Mouse (Mus musculus) retina, embryonic 14.5 days (tissue): ENCODE results near the gene Cnot1.
"Not testable (repeated sequence)": the region's sequence is repeated elsewhere in the genome, so short reads cannot be mapped to it uniquely, and the experiment has no call there.

Source experiments
- DNase-seq: peaks from one replicate; pipeline ENCODE4 v3.0.0-alpha.2; 2015; ENCODE audit warnings: low spot score

Gene Cnot1

DNA sequence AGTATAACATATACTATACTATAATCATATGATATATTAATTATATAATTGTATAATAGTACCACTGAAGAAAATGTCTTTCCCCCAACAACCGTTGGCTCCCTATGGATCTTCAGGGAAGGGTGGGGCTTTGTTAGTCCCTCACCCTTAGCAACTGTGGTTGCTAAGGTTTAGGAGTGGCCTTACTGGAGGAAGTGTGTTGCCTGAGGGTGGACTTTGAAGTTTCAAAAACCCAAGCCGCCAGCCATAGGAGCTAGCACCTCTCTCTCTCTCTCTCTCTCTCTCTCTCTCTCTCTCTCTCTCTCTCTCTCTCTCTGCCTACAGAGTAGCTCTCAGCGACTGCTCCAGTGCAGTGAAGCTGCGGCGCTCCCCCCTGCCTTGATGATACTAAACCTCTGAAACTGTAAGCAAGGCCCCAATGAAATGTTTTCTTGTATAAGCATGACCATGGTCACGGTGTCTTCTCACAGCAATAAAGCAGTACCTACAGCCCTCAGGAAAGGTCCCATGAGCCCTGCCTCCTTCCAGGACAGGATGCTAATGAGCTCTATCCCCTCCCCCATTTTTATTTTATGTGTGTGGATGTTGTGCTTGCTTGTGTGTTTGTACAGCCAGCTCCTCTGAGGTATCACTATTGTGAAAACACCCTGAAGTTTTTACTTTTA is 8.9 kb upstream of the Cnot1 start:
- no peak for DNase-seq

DNA sequence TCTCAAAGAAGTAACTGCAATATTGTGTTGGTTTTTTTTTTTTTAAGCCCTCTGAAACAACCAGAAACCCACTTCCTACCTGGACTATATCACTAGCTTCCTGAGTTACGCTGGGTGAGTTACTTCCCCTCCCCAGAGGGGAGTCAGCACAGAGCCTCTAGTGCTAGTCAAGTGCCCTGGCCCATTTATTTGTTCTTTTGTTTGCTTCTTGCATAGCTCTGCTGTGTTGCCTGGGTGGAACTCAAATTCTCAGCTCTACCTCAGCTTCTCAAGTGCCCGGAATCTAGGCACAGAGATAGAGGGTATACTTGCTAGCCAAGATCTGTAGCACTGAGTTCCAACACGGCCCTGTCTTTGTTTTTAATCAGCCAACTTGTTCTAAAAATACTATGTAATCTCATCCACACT is 2.9 kb upstream of the Cnot1 start:
- DNase-seq = no peak

DNA sequence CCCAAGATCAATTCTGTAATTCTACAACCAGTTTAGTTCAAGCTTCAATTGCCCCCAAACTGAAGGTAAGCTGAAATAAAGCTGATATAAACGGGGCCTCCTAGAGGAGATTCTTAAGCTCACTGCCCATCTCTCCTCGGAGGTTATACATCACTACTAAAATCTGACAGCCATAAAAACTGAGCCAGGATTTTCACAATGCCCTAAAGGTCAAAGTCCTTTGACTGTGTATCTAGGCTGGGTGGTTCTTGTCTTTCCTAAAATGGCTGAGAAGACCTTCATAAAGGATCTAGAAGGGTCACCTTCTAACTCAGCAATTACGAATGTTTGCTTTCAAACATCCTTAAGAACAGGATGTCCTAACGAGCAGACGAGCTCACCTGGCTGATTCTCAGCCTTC is 1.9 kb upstream of the Cnot1 start:
- DNase-seq = no peak

DNA sequence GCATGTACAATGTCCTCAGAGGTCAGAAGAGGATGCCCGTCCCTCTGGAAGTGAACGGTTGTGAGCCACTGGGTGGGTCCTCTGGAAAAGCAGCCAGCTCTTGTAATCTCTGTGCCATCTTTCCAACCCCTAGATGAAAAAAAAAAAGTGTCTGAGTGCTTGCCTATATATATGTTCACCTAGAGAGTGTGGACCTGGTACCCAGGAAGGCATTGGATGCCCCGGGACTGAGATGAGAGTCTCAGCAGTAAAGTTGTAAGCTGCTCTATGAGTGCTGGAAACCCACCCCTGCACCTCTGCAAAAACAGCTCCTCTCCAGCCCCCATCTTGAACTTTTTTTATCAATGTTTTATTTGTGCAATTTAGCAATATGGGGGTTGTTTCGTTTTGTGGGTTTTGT is 1.4 kb upstream of the Cnot1 start:
- DNase-seq = no peak

DNA sequence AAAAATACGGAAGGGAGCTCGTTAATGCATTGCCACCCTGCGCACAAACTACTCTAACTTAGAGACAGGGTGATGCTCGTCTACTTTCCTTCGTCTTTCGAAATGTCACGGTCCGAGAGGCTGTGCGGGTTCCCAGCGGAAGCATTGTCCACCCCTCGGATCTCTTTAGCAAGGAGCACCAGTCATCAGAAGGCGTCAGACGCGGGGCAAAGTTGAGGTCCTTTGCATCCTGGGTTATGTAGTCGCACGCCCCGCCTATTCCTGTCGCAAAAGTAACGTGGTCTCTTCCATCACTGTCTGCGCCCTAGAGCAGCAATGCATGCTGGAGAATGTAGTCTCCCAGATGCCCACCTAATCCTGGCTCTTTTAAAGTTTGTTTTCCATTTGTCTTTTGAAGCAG is 597 bp upstream of the Cnot1 start:
- peak; percentile 93 for DNase-seq

DNA sequence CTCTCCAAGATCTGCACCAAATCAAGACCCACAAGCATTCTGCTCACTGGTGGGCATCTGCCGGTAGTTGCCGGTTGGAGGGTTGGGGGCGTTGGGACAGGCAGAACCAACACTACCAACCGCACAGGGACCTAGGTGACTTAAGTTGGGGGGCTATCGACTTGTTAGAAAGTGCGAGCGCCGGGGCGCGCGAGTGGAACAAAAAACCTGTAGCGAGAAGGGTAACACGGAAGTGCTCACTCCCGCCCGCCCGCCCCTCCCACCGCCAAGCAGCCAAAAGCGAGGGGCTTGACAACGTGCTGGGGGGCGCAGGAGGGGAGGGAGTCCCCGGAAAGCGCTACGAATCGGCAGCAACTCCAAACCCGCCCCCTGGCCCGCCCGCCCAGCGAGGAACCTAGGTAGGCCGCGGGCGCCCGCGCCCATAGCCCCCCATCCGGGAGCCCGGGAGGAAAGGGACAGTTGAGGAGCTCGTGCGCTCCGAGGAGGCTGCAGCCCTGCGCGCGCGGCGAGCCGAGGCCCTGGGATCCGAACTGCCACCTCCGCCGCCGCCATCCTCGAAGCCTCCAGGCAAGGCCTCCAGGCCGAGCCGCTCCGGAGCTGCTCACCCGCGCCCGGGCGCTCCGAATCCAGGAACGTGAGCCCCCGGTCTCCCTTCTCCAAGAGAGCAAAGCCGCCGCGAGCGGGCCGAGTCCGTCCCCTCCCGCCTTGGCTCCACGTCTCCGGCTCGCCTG is 638 bp downstream of the Cnot1 start:
- DNase-seq = peak; percentile 14

DNA sequence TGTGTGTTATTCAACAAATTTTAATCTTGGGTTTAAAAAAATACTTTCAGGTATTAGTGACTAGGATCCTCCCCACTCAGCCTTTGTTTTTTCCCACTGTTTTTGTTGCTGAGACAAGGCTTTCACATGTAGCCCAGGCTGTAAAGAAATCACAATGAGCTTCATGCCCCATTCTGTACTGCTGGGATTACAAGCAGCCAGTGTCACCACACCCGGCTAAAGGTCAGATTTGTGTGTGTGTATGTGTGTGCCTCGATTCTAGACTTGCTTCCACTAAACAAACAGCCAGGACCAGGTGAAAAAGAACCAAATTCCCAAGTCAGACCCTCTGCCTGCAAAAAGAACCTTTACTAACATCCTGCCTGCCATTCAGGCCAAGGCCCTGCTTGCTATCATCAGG is 1.8 kb downstream of the Cnot1 start:
- DNase-seq = no peak

DNA sequence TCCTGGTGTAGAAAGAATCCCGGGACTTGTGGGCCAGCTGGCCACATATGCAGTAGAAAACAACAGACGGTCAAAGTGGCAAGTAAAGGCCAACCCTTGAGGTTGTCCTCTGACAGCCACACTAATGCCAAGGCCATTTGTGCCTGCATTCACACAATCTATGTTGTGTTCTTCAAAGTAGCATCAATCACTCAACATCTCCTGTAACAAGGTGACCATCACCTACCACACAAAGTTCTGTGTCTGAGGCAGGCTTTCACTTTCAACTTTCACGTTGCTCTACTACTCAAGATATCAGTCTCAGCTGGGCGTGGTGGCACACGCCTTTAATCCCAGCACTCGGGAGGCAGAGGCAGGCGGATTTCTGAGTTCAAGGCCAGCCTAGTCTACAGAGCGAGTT is 5.0 kb downstream of the Cnot1 start:
- no peak for DNase-seq

DNA sequence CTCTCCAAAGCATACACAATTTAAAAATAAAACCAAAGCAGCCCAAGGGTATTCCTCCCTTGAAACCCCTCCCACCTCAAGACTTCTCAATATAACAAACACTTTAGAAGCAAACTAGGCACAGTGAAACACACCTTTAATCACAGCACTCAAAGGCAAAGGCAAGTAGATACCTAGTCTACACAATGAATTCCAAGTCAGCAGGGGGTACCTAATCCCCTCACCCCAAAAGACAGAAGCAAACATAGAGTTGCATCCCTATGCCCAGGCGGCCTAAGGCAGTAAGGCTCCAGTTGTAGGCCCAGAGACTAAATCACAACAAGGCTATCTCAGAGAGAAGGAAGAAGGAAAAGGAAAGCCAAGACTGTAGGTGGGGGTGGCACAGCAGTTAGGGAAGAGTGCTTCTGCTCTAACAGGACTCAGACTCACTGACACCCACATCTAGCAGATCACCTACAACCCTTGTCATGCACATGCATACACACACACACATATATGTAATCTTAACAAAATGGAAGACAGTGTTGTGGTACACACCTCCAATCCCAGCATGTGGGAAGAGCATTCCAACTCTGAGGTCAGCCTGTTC is 5.7 kb downstream of the Cnot1 start:
- no peak for DNase-seq

DNA sequence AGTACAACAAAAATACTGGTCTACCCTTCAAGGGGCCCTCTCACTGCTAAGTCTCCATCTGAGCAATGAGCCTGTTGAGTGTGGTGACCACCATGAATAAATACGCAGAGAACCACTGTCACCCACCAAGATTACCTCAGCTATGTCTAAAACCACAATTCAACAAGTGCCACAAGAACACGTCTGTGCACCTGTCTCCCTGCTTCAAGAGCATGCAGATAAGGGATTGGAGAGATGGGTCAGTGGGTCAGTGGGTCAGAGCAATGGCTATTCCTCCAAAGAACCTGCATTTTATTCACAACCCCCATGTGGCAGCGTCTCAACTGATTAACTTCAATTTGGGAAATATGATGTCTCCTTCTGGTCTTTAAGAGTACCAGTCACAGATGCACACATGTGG is 6.9 kb downstream of the Cnot1 start:
- no peak for DNase-seq

DNA sequence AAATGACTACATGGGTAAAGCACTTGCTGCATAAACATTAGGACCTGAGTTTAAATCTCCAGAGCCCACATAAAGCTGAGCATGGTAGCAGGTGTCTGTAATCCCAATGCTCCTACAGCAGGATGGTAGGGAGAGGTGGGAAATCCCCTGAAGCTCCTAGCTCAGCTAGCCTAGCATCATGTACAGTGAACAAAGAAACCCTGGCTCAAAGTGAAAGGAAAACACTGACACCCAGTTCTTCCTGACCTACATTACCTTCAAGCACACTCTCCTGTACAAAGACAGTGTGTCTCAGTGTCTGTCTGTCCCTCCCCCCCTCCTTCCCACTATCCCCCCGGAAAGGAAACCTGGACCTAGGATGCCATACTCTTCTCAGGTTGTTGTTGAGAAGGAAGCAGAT is 7.4 kb downstream of the Cnot1 start:
- DNase-seq = no peak

DNA sequence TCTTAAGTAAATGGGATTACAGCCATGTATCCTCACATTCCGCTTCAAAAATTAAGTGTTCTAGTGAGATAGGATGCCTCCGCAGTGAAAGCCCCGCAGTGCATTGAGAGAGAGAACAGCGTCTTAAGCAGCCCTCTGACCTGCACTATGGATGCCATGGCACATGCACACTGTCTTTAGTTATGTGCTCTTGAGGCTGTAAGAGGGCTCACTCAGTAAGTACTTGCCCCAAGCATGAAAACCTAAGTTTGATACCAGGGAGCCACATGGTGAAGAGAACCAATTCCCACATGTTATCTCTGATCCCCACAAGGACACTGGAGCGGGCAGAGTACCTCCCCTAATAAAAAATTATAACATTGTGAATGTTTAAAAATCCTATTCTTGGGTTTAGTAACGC is 8.1 kb downstream of the Cnot1 start:
- DNase-seq = no peak

DNA sequence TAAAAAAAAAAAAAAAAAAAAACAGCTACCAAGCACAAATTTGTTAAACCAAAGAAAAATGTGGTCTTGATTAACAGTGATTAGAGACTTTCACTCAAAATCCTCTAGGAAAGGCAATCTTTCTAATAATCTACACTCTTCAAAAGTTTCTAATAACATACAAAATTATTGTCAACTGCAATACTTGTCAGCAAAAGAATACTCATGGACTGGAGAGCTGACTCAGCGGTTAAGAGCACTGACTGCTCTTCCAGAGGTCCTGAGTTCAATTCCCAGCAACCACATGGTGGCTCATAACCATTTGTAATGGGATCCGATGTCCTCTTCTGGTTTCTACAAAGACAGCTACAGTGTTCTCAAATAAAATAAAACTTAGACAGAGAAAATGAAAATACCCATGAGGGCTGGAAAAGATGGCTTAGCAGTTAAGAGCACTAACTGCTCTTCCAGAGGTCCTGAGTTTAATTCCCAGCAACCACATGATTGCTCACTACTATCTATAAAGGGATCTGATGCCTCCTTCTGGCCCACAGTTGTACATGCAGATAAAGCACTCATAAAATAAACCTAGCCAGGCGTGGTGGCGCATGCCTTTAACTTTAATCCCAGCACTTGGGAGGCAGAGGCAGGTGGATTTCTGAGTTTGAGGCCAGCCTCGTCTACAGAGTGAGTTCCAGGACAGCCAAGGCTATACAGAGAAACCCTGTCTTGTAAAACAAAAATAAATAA is 11.8 kb downstream of the Cnot1 start:
- not testable (repeated sequence) for DNase-seq

DNA sequence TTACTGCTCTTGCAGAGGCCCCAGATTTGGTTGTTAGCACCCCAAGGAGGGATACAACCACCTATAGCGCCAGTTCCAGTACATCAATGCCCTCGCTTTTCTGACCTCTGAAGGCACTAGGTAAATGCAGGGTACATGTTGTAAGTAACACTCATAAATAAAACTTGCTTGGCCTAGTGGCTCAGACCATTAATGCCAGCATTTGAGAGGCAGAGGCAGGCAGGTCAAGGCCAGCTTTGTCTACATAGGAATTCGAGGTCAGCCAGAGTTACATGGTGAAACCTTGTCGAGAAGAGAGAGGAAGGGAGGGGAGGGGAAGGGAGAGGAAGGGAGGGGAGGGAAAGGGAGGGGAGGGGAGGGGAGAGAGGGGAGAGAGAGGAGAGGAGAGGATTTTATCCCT is 21.7 kb downstream of the Cnot1 start:
- no peak for DNase-seq

DNA sequence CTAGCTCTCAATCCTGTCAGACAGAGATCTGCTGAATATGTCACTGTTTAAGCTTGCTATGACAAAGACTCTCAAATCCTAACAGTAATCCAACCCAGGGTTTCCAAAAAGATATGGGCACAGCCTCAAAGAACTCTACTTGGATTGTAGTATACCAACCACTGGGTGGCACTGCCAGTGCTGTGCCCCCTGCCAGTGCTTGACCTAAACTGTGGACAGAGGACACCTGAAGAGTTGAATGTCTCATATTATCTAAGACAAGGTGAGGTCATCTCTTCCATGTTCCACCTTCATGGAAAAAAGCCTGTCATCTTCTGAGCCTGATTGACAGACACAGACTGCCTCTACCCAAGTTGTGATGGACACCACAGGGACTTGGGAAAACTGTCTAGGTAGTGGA is 24.6 kb downstream of the Cnot1 start:
- DNase-seq = no peak

DNA sequence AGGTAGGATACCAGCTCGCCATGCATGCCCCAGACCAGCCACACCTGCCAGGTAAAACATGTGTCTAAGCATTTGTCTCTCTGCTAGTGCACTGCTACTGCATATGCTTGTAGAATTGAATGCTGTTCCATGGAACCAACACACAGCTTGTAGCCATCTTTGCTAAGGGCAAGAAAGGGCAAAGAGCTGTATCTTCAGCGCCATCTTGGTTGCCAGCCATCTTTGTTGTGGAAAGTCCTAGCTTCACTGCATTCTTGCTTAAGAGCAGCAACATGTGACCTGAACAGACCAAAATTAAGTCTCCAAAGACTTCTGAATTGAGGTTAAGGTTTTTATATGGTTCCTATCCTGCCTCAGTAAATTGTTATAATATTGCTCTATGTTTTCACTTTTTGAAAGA is 25.5 kb downstream of the Cnot1 start:
- no peak for DNase-seq

DNA sequence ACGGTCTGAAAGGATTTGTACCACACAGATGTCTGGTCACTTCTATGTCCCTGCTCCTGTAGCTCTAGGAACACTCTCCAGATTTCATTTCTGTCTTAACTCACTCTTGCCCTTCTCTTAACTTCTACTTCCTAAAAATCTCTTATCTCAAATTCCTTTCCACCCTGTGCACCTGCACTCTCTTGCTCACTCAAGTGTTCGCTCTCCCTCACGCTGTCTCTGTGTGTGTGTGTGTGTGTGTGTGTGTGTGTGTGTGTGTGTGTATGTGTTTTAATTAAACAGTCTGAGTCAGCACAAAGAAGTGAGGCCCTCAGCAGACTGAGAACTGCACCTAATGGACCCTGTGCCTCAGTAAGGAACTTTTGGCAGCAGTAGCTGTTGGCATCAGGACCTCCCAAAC is 26.2 kb downstream of the Cnot1 start:
- no peak for DNase-seq

DNA sequence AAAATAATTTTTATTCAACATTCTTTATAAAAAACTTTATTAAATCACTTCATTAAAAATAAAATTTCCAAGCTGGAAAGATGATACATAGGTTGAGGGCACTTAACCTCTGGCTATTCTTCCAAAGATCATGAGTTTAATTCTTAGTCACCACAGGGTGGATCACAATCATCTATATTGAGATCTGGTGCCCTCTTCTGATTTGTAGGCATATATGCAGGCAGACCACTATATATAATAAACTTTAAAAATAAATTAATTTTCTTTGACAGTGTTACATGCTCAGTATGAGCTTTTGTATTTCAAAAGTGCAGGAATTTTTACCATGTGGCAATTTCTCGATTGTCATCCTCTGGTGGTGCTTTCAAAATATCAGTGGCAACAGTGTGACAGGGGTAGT is 43.1 kb downstream of the Cnot1 start:
- DNase-seq = no peak

DNA sequence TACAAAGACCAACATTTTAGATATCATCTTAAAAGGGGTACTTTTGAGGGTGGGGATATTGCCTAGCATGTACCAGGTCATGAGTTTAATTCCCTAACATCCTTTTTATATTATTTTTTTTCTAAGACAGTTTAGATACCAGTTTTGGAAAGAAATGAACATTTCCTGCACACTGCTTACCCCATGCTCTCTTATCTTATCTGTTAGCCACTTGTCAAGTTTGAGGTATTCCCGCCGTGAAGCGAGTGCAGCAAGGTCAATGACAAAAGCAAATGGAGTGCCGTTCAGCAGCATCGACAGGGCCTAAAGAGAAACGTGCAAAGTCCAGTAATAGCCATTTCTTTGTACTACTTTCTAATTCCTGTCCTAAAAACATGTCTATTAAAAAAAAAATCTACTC is 46.9 kb downstream of the Cnot1 start:
- no peak for DNase-seq

DNA sequence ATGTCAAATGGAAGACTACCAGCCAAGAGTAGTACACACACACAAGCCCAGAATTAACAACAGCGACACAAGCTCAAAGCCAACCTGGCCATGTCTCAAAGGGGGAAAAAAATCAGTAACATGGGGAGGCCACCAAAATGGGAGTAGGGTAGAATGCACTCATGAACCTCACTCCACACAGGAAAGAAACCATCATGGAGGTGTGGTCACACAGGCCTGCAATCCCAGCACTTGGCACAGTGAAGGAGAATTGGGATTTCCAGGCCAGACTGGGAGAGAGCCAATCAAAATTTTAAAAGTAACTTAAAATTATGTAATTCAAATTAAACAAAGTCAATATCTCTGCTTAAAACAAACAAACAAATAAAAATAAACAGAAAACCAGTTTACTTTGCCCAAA is 55.3 kb downstream of the Cnot1 start:
- no peak for DNase-seq

DNA sequence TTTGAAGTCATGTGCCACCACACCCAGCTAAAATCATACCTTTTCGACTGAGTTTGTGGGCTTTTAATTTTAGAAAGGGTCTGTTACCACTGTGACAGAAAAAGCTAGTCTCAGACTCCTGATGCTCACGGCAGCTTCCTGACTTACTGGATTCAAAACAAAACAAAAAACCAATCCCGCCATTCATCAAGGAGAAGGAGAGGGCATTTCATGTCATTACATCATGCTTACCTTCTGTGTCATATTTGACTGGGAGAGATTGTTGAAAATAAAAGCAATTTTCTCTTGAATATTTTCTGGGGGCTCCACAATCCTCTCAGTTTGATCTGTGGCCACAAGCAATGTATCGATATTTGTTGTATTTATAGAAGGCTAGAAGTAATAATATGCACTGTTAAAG is 59.2 kb downstream of the Cnot1 start:
- no peak for DNase-seq

DNA sequence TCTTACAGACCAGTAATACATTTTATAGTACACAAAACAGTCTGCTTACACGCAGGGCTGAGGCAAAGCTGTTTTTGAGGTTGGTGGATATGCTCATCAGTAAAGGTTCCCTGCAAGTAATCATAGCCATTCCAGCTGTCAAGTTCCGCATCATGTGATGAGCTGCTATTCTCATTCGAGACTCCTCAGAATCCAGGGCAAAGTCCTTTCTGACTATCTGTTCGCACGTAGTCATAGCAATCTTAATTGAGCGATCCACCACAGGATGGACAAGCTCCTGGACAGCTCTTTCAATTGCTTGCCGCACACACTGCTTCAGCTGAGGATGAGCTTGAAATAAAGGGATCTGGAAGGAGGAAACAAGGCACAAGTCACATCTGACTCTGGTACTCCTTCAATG is 65.5 kb downstream of the Cnot1 start:
- DNase-seq = no peak

DNA sequence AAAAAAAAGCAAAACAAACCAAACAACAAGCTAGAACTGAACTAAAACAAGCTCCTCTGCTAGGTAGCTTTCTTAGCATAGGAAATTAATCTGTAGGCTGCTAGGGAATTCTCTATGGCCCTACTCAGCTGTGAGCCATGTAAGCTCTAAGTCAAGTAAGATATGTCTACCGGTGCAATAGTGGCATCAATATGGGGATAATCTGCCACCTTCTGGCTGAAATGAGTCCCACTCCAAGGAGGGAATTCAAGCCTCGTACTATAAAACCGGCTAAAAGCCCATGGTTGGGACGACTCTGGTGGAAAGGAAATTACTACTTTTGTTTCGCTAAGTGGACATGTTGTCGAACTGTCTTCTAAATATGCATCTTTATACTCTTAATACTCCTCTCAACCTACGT is 68.7 kb downstream of the Cnot1 start:
- peak; percentile 49 for DNase-seq
